Mouse (Mus musculus) E14TG2a.4 (cell line): ENCODE results near the gene Dedd.
"Not testable (repeated sequence)": the region's sequence is repeated elsewhere in the genome, so short reads cannot be mapped to it uniquely, and the experiment has no call there.

Experiments used
- CTCF ChIP-seq: conservative IDR thresholded peaks from 2 replicates; pipeline ENCODE4 v1.5.1; 2014; ENCODE audit warnings: low read length
- NANOG ChIP-seq: IDR thresholded peaks from 2 replicates; pipeline ENCODE4 v1.6.1; 2014; ENCODE audit warnings: borderline replicate concordance, low read length, mixed read lengths

GRCm38 (mm10) chr1:171326588-171326987 is 2.4 kb upstream of the Dedd start:
- not testable (repeated sequence) for TF ChIP-seq CTCF, NANOG
